Mouse (Mus musculus): Measurements from ENCODE around the gene Ildr1.

The Ildr1 gene

GRCm38 (mm10) chr16:36693818-36694413, at the start of gene Ildr1:
Gene Ildr1 (plus strand): TSS chr16:36693978.
- no peak for DNase-seq (ENCODE audit: low spot score in 2 of 2)

DNA sequence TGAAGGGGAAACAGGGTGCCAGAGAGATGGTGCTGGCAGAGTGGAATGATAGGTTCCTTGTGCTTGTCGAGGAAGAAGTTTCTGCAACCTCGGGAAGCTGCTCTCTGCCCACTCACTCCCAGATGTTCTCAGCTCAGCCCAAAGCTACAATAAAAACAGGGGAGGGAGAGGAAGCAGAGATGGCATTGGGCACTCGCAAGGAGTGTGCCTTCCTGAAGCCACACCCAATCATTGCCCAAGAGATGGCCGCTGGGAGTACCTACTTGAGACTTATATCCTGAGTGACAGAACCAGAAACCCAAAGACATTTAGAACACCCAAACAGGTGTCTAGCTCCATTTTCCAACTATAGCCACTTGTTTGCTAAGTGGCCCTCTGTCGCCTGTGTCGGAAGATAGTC, 48.7 kb upstream of the Ildr1 start:
- no peak for DNase-seq (ENCODE audit: low spot score in 2 of 2)

- DNase-seq (ENCODE audit: low spot score in 2 of 2): no peak
Observed at GRCm38 (mm10) chr16:36649304-36649703, 44.5 kb upstream of the Ildr1 start.

GRCm38 (mm10) chr16:36650511-36650910, 43.3 kb upstream of the Ildr1 start:
- no peak for DNase-seq (ENCODE audit: low spot score in 2 of 2)

DNA sequence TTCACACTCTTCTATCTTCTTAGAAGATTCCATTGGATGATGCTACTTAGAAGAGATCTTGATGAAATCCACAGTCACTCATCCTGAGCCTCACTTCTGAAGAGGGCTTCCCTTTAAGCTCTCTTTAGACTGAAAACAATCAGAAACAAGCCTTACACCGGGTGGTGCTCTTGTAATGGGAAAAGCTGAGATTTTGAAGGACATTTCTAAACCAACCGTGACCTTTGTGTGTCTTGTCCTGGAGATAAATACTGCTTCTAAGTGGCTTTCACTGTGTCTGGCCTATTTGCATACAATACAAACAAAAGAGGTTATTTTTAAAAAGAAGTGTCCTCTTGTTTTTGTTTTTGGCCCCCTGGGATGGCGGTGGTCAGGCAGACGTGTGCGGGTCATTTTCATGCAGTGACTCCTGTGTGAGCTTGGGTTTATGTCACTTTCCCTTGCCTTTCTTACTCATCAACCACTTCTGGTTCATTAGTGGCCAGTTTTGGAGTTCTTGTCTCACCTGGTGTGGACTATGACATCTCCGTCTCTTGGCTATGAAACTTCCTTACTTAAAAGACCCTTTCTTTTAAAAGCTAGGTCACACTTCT, 42.5 kb upstream of the Ildr1 start:
- no peak for DNase-seq (ENCODE audit: low spot score in 2 of 2)

- no peak for DNase-seq (ENCODE audit: low spot score in 2 of 2)
Observed at GRCm38 (mm10) chr16:36655199-36655598, 38.6 kb upstream of the Ildr1 start.

DNA sequence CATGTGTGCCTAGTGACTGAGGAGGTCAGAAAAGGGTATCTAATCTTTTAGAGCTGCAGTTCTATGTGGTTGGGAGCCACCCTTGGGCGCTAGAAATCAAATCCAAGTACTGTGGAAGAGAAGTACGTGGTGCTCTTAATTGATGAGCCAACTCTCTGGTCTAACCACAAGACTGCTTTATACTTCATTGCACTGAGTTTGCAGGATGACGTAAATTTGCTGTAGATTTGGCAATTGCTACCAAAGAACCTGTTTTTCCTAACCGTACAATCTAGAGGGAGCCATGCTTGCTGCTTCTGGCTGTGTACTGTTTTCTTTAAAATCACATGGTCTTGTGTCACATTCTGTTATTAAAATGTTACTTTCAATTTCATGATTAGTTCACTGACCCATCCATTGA, 37.9 kb upstream of the Ildr1 start:
- no peak for DNase-seq (ENCODE audit: low spot score in 2 of 2)

GRCm38 (mm10) chr16:36661330-36661729, 32.4 kb upstream of the Ildr1 start:
- no peak for DNase-seq (ENCODE audit: low spot score in 2 of 2)

GRCm38 (mm10) chr16:36663484-36663883, 30.3 kb upstream of the Ildr1 start:
- DNase-seq (ENCODE audit: low spot score in 2 of 2): no peak

DNA sequence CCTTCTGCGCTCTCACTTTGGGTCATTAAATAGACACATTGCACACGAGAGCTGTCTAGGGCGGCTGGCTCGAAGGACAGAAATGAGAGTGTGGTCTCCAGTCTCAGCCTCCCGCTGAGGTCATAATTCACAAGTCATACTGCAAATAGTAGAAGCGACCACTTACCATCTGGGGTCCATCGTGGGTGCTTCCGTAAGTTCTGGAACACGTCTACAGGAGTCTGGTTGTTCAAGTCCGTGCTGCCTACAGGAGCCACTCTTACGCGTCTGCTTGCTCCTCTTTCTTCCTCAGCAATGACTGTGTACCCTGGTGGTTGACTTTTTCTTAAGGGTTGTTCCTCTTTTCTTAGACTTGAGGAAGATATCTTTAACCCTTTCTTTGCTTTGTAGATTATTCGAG, 28.0 kb upstream of the Ildr1 start, which contains the start of gene Cd86:
Cd86 (minus strand) TSS at position 300 of the 400 bp plus-strand sequence.
- no peak for DNase-seq (ENCODE audit: low spot score in 2 of 2)

GRCm38 (mm10) chr16:36666448-36667017, 27.2 kb upstream of the Ildr1 start:
- DNase-seq (ENCODE audit: low spot score in 2 of 2): no peak

GRCm38 (mm10) chr16:36670590-36670989, 23.2 kb upstream of the Ildr1 start:
- no peak for DNase-seq (ENCODE audit: low spot score in 2 of 2)

- DNase-seq (ENCODE audit: low spot score in 2 of 2): no peak
Observed at GRCm38 (mm10) chr16:36673196-36673595, 20.6 kb upstream of the Ildr1 start.

DNA sequence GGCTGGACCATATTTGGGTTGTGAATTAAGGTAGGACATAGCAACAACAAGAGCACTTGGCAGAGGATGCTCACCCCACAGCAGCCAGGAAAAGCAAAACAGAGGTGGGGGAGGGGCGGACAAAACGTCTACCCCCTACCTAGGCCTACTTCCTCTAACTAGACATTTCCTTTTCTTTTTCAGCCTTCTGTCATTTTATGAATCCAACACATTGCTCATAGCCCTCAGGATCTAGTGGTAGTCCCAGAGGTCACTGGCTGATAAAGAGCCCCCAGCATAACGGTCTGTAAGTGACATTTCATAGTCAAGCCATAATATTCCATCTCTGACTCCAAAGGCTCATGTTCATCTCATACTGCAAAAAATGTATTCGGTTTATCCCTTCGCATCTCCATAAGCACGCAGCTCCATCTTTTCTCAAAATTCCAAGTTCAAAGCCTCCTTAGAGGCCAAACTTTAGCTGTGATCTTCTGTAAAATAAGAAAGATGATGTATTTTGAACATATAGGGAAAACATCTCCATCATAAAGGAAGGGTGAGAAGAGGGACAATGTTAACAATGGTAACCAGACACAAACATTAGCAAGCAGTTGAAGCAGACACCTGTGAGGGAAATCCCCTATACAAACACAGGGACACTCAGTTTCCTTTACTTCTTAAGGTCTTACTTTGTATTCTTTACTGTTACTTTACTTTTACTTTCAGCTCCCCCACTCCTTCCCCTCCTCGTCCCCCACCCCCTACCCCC, 19.1 kb upstream of the Ildr1 start:
- no peak for DNase-seq (ENCODE audit: low spot score in 2 of 2)

DNA sequence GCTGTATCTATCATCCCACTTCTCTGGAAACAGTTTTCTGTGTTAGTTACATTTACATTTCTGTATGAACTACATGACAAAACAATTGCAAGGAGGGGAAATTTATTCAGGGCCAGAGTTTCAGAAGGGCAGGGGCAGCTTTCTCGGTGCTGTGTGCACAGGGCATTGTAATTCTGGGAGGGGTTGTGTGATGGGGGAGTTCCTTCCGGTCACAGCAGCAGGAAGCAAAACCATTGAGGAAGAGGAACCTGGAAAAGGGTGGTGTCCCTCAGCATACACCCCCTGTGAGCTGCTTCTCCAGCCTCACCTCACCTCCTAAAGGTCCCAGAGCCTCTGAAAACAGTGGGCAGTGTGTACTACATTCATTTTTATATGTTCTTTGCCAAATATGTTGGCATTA, 18.5 kb upstream of the Ildr1 start:
- DNase-seq (ENCODE audit: low spot score in 2 of 2): no peak

DNA sequence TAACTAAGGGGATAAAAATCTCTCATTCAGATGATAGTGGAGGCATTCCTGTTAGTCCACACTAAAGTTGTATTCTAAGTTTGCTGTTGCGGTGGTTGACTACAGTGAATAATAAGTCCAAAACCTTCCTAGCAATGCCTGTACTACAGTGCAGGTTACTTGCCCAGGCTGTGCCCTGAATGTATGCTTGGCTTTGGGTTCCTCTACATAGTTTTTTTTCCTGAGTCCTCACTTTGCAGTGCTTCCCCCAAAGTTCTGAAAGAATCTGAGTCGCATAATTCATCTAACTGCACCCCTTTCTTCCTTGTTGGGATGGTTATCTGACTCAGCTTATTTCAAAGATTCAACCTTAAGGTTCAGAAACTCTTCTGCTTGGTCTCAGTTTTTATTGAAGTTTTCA, 17.9 kb upstream of the Ildr1 start:
- no peak for DNase-seq (ENCODE audit: low spot score in 2 of 2)

DNA sequence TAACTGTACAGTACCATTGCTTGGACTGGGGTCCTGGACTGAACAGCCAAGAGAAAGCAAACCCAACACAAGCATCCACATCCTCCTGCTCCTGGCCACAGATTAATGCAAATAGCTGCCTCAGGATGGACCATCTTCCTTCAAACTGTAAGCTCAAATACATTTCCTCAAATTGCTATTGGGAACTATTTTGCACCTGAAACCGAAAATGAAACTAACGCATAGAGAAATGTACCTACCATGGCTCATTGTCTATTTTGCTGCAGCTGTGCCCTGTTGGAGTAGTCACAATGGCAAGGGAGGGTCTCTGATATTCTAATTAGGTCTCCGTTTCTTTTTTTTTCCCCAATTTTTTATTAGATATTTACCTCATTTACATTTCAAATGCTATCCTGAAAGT, 11.9 kb upstream of the Ildr1 start:
- DNase-seq (ENCODE audit: low spot score in 2 of 2): no peak

- no peak for DNase-seq (ENCODE audit: low spot score in 2 of 2)
Observed at GRCm38 (mm10) chr16:36684325-36684918, 9.4 kb upstream of the Ildr1 start.

DNA sequence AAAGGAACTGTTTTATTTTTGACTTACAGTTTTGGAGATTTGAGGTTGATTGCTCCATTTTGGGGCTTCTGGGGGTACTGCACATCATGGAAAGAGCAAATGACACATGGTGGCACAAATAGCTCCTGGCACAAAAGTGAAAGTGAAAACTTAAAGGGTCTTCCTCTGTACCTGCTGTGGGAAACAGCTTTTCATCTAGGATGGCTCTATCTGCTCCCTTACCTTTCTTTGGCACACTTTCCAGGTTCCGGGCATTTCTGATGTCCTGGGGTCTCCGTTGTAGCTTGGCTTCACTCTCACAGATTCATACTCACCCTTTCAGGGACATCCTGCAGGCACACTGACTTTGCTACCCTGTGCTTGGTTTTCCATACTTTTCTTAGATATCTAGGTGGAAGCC, 5.7 kb upstream of the Ildr1 start:
- no peak for DNase-seq (ENCODE audit: low spot score in 2 of 2)

GRCm38 (mm10) chr16:36691484-36691883, 2.3 kb upstream of the Ildr1 start:
- DNase-seq (ENCODE audit: low spot score in 2 of 2): no peak

DNA sequence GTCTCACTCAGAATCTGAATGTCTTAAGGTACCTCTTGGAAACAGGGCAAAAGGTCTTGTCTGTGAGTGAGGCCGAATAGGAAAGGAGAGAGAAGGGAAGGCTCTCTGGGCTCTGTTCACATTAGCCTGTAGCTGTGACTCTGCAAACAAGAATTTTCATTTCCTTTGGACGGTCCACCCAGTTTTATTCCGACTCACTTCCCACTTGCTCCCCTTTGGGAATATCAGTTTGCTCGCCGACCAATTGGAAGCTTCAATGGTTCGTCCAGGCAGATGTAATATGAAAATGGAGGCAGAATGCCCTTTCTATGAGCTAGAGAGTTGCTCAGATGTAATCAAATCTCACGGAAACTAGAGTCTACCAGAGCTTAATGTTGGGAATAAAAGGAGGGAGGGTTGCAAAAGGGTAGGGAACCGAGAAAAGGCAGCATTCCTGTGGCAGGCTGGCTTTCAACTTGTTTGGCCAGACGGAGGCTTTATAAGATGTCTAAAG, 1.1 kb downstream of the Ildr1 start:
- DNase-seq (ENCODE audit: low spot score in 2 of 2): no peak

DNA sequence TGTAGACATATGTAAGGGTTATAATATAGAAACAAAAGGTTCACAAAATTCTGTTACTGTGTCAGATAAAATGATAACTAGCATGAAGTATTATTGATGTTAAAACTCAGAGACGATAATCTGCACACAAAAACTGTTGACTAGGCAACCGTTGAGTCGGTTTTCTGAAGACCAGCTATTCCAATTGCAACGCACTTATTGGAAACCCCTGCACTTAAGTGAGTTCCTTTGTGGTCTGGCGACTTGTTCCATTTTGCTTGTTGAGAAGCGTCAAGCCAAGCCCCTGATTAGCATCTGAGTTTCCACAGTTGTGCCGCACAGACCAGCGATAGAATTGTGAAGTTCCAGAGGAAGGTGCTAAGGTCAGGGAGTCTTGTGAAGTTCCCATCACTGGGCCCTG, 3.6 kb downstream of the Ildr1 start:
- DNase-seq (ENCODE audit: low spot score in 2 of 2): no peak
